Mouse (Mus musculus): ENCODE data around the gene Serpina16. TPM values are rescaled to one million over a fixed set of nuclear protein-coding genes. Genes with fewer than 3 reads are reported as not detected.

The Serpina16 gene
- not detected in 2 replicates for polyA plus RNA-seq (2015; fragmentation: Nextera tagmentation; extraction: Ambion mirVana)

GRCm38 (mm10) chr12:103676039-103676438, at the start of gene Serpina16:
TSS of gene Serpina16 (minus strand) at chr12:103676139.
- H3K27ac ChIP-seq (replicated peaks), result no peak within 1 kb of the TSS
- H3K4me1 ChIP-seq, result no peaks in the 10 kb centered on the region
- H3K36me3 ChIP-seq, result no peaks in the 10 kb centered on the region
- no peak within 1 kb of the TSS for H3K4me3 ChIP-seq
- H3K9me3 ChIP-seq, result no peaks in the 10 kb centered on the region
- 94% methylated on average over 1 of the region's 1 CpGs for WGBS
- H3K9ac ChIP-seq (replicated peaks), result no peak within 1 kb of the TSS
- H3K4me2 ChIP-seq (replicated peaks), result no peak within 1 kb of the TSS
- H3K27me3 ChIP-seq, result no peaks in the 10 kb centered on the region
- ATAC-seq (replicated peaks), result no peak

GRCm38 (mm10) chr12:103711537-103711936, 35.6 kb upstream of the Serpina16 start:
- Histone ChIP-seq H3K4me3 (no peak overlapping the region), H3K36me3 (no peaks in the 10 kb centered on the region), H3K27me3 (no peaks in the 10 kb centered on the region), H3K9me3 (no peaks in the 10 kb centered on the region), H3K4me1 (no peaks in the 10 kb centered on the region), H3K9ac (replicated peaks) (no peak overlapping the region), H3K4me2 (replicated peaks) (no peak overlapping the region), H3K27ac (replicated peaks) (no peak overlapping the region)
- WGBS, result 70% methylated on average over 3 of the region's 3 CpGs
- no peak for ATAC-seq (replicated peaks)

- Histone ChIP-seq H3K36me3 (no peaks in the 10 kb centered on the region), H3K9ac (replicated peaks) (no peak overlapping the region), H3K4me2 (replicated peaks) (no peak overlapping the region), H3K27me3 (no peaks in the 10 kb centered on the region), H3K4me3 (no peak overlapping the region), H3K27ac (replicated peaks) (no peak overlapping the region), H3K9me3 (no peaks in the 10 kb centered on the region), H3K4me1 (no peaks in the 10 kb centered on the region)
- WGBS, result 79% methylated on average over 1 of the region's 1 CpGs
- ATAC-seq (replicated peaks), result no peak
Observed at GRCm38 (mm10) chr12:103710405-103710804, 34.5 kb upstream of the Serpina16 start.

GRCm38 (mm10) chr12:103706113-103706512, 30.2 kb upstream of the Serpina16 start:
- no peak for ATAC-seq (replicated peaks)
- WGBS, result 83% methylated on average over 4 of the region's 4 CpGs
- Histone ChIP-seq H3K4me2 (replicated peaks) (no peak overlapping the region), H3K9me3 (no peaks in the 10 kb centered on the region), H3K9ac (replicated peaks) (no peak overlapping the region), H3K36me3 (no peaks in the 10 kb centered on the region), H3K27ac (replicated peaks) (no peak overlapping the region), H3K4me3 (no peak overlapping the region), H3K27me3 (no peaks in the 10 kb centered on the region), H3K4me1 (no peaks in the 10 kb centered on the region)

GRCm38 (mm10) chr12:103705547-103705946, 29.6 kb upstream of the Serpina16 start:
- 79% methylated on average over 2 of the region's 2 CpGs for WGBS
- H3K9ac ChIP-seq (replicated peaks), result no peak overlapping the region

GRCm38 (mm10) chr12:103700144-103700750, 24.3 kb upstream of the Serpina16 start:
- Histone ChIP-seq H3K36me3 (no peaks in the 10 kb centered on the region), H3K4me1 (no peaks in the 10 kb centered on the region), H3K9ac (replicated peaks) (no peak overlapping the region), H3K4me2 (replicated peaks) (no peak overlapping the region), H3K9me3 (no peaks in the 10 kb centered on the region), H3K4me3 (no peak overlapping the region), H3K27ac (replicated peaks) (no peak overlapping the region), H3K27me3 (no peaks in the 10 kb centered on the region)
- ATAC-seq (replicated peaks), result no peak
- 84% methylated on average over 4 of the region's 4 CpGs for WGBS

More at GRCm38 (mm10) chr12:103705547-103705946, 29.6 kb upstream of the Serpina16 start:
- Histone ChIP-seq H3K4me1 (no peaks in the 10 kb centered on the region), H3K4me2 (replicated peaks) (no peak overlapping the region), H3K9me3 (no peaks in the 10 kb centered on the region), H3K36me3 (no peaks in the 10 kb centered on the region), H3K27ac (replicated peaks) (no peak overlapping the region), H3K4me3 (no peak overlapping the region), H3K27me3 (no peaks in the 10 kb centered on the region)
- ATAC-seq (replicated peaks), result no peak

- Histone ChIP-seq H3K4me2 (replicated peaks) (no peak within 1 kb of the TSS), H3K27me3 (no peaks in the 10 kb centered on the region), H3K27ac (replicated peaks) (no peak within 1 kb of the TSS), H3K9me3 (no peaks in the 10 kb centered on the region), H3K36me3 (no peaks in the 10 kb centered on the region), H3K4me3 (no peak within 1 kb of the TSS), H3K9ac (replicated peaks) (no peak within 1 kb of the TSS), H3K4me1 (no peaks in the 10 kb centered on the region)
- no peak for ATAC-seq (replicated peaks)
- WGBS, result 90% methylated on average over 8 of the region's 8 CpGs
Observed at GRCm38 (mm10) chr12:103695429-103695828, 19.5 kb upstream of the Serpina16 start, which contains the start of gene Serpina1f. TSS of gene Serpina1f (minus strand) at chr12:103695529.

GRCm38 (mm10) chr12:103688221-103688814, 12.4 kb upstream of the Serpina16 start:
- Histone ChIP-seq H3K9me3 (no peaks in the 10 kb centered on the region), H3K36me3 (no peaks in the 10 kb centered on the region), H3K4me2 (replicated peaks) (no peak overlapping the region), H3K9ac (replicated peaks) (no peak overlapping the region), H3K4me3 (no peak overlapping the region), H3K27me3 (no peaks in the 10 kb centered on the region), H3K27ac (replicated peaks) (no peak overlapping the region), H3K4me1 (no peaks in the 10 kb centered on the region)
- no peak for ATAC-seq (replicated peaks)
- WGBS, result 68% methylated on average over 3 of the region's 3 CpGs

- H3K4me2 ChIP-seq (replicated peaks), result no peak overlapping the region
- H3K9ac ChIP-seq (replicated peaks), result no peak overlapping the region
- no peaks in the 10 kb centered on the region for H3K36me3 ChIP-seq
- ATAC-seq (replicated peaks), result no peak
- no peaks in the 10 kb centered on the region for H3K9me3 ChIP-seq
- 89% methylated on average over 7 of the region's 7 CpGs for WGBS
- no peak overlapping the region for H3K27ac ChIP-seq (replicated peaks)
- H3K27me3 ChIP-seq, result no peaks in the 10 kb centered on the region
- H3K4me3 ChIP-seq, result no peak overlapping the region
- no peaks in the 10 kb centered on the region for H3K4me1 ChIP-seq
Observed at GRCm38 (mm10) chr12:103687021-103687420, 11.1 kb upstream of the Serpina16 start.

GRCm38 (mm10) chr12:103686050-103686449, 10.1 kb upstream of the Serpina16 start:
- no peaks in the 10 kb centered on the region for H3K9me3 ChIP-seq
- WGBS, result 82% methylated on average over 3 of the region's 3 CpGs
- H3K4me2 ChIP-seq (replicated peaks), result no peak overlapping the region
- no peak overlapping the region for H3K27ac ChIP-seq (replicated peaks)
- H3K36me3 ChIP-seq, result no peaks in the 10 kb centered on the region
- no peak overlapping the region for H3K9ac ChIP-seq (replicated peaks)
- no peaks in the 10 kb centered on the region for H3K27me3 ChIP-seq
- ATAC-seq (replicated peaks), result no peak
- no peak overlapping the region for H3K4me3 ChIP-seq
- H3K4me1 ChIP-seq, result no peaks in the 10 kb centered on the region

- WGBS, result 85% methylated on average over 3 of the region's 3 CpGs
Observed at GRCm38 (mm10) chr12:103685386-103685785, 9.4 kb upstream of the Serpina16 start.

GRCm38 (mm10) chr12:103683775-103684174, 7.8 kb upstream of the Serpina16 start:
- Histone ChIP-seq H3K4me3 (no peak overlapping the region), H3K36me3 (no peaks in the 10 kb centered on the region), H3K27me3 (no peaks in the 10 kb centered on the region), H3K4me1 (no peaks in the 10 kb centered on the region), H3K4me2 (replicated peaks) (no peak overlapping the region), H3K27ac (replicated peaks) (no peak overlapping the region), H3K9ac (replicated peaks) (no peak overlapping the region), H3K9me3 (no peaks in the 10 kb centered on the region)
- WGBS, result 80% methylated on average over 4 of the region's 4 CpGs
- no peak for ATAC-seq (replicated peaks)

More at GRCm38 (mm10) chr12:103685386-103685785, 9.4 kb upstream of the Serpina16 start:
- Histone ChIP-seq H3K4me1 (no peaks in the 10 kb centered on the region), H3K36me3 (no peaks in the 10 kb centered on the region), H3K27me3 (no peaks in the 10 kb centered on the region), H3K9me3 (no peaks in the 10 kb centered on the region), H3K9ac (replicated peaks) (no peak overlapping the region), H3K4me3 (no peak overlapping the region), H3K27ac (replicated peaks) (no peak overlapping the region), H3K4me2 (replicated peaks) (no peak overlapping the region)
- ATAC-seq (replicated peaks), result no peak

GRCm38 (mm10) chr12:103681739-103682138, 5.8 kb upstream of the Serpina16 start:
- Histone ChIP-seq H3K27me3 (no peaks in the 10 kb centered on the region), H3K4me2 (replicated peaks) (no peak overlapping the region), H3K4me1 (no peaks in the 10 kb centered on the region), H3K27ac (replicated peaks) (no peak overlapping the region), H3K9me3 (no peaks in the 10 kb centered on the region), H3K4me3 (no peak overlapping the region), H3K9ac (replicated peaks) (no peak overlapping the region), H3K36me3 (no peaks in the 10 kb centered on the region)
- no peak for ATAC-seq (replicated peaks)
- 82% methylated on average over 2 of the region's 2 CpGs for WGBS
